Comparison of ENCODE assay signal across 10 mouse cellular contexts in genomic region chr4:139476663-139477625, GRCm38 (mm10). TPM values are rescaled to one million over a fixed set of nuclear protein-coding genes. Genes with fewer than 3 reads are reported as not detected.
A peak's percentile ranks its signal among the peaks of the same experiment; 100 is the strongest.
DNase-seq lines count a peak whose midpoint lies in the region; ATAC-seq lines count a peak whose summit lies in the region.
"Had no signal": no experiment of that assay in that cellular context is flagged by ENCODE, and none has a peak within 500 bp of the region (broad histone marks: within the 10 kb centered on the region; RNA-seq: fewer than 3 reads in every experiment).

No protein-coding gene starts in this region.

- no peak overlapping the region for H3K4me3 ChIP-seq in neural tube, embryonic 13.5 days
- H3K4me3 ChIP-seq in heart, embryonic 12.5 days, result no peak overlapping the region
- no peak overlapping the region for H3K4me3 ChIP-seq in heart, embryonic 11.5 days (ENCODE audit: low read depth, low read length)
- H3K4me3 ChIP-seq: stomach, embryonic 15.5 days had no signal

- no peak overlapping the region for H3K9ac ChIP-seq in neural tube, embryonic 13.5 days
- H3K9ac ChIP-seq in heart, embryonic 12.5 days, result no peak overlapping the region
- H3K9ac ChIP-seq in heart, embryonic 11.5 days (ENCODE audit: low read depth, low read length), result no peak overlapping the region
- H3K9ac ChIP-seq: stomach, embryonic 15.5 days had no signal

- 0 out of 2 replicates have a peak, but pooled peaks cover 9% of the 10 kb centered on the region for H3K4me1 ChIP-seq in neural tube, embryonic 13.5 days (replicated peaks)
- H3K4me1 ChIP-seq in heart, embryonic 12.5 days (replicated peaks), result peaks cover 17% of the 10 kb centered on the region
- peaks cover 6% of the 10 kb centered on the region for H3K4me1 ChIP-seq in heart, embryonic 11.5 days (ENCODE audit: control insufficient read depth, insufficient read depth, low read length)
- H3K4me1 ChIP-seq: stomach, embryonic 15.5 days had no signal

- H3K27ac ChIP-seq in neural tube, embryonic 13.5 days (replicated peaks), result no peak overlapping the region
- no peak overlapping the region for H3K27ac ChIP-seq in heart, embryonic 12.5 days (ENCODE audit: poor library complexity, severe bottlenecking)
- no peak overlapping the region for H3K27ac ChIP-seq in heart, embryonic 11.5 days (ENCODE audit: low read depth, low read length)
- H3K27ac ChIP-seq: stomach, embryonic 15.5 days had no signal

- no peaks in the 10 kb centered on the region for H3K9me3 ChIP-seq in neural tube, embryonic 13.5 days
- no peaks in the 10 kb centered on the region for H3K9me3 ChIP-seq in heart, embryonic 12.5 days (replicated peaks)
- no peaks in the 10 kb centered on the region for H3K9me3 ChIP-seq in heart, embryonic 11.5 days (replicated peaks; ENCODE audit: control insufficient read depth, low read length)
- H3K9me3 ChIP-seq: stomach, embryonic 15.5 days had no signal

- DNase-seq in frontal cortex, postnatal 14 days (ENCODE audit: low spot score in 2 of 2), result peak; percentile 31 to 58
- no peak for DNase-seq in frontal cortex, postnatal 25 days (ENCODE audit: low spot score in 2 of 2)
- DNase-seq in neural tube, embryonic 10.5 days (ENCODE audit: extremely low spot score, low spot score), result no peak
- DNase-seq in cerebellum, adult 9-11 months, result peak; percentile 68
- peak; percentile 66 for DNase-seq in right cerebral cortex, postnatal 4 days
- DNase-seq: B cell, adult 2 months had no signal

- H3K27me3 ChIP-seq in neural tube, embryonic 13.5 days, result no peaks in the 10 kb centered on the region
- H3K27me3 ChIP-seq in heart, embryonic 12.5 days (replicated peaks), result no peaks in the 10 kb centered on the region
- no peaks in the 10 kb centered on the region for H3K27me3 ChIP-seq in heart, embryonic 11.5 days (ENCODE audit: control insufficient read depth, insufficient read depth, low read length)
- H3K27me3 ChIP-seq: stomach, embryonic 15.5 days had no signal

- ATAC-seq in neural tube, embryonic 13.5 days (ENCODE audit: low read depth), result peak; percentile 65; the same call in 1 of the 2 replicates
- ATAC-seq in heart, embryonic 12.5 days (ENCODE audit: insufficient number of reproducible peaks, low FRiP score), result no peak
- no peak for ATAC-seq in heart, embryonic 11.5 days (replicated peaks; ENCODE audit: insufficient number of reproducible peaks, low FRiP score, low TSS enrichment)

- H3K36me3 ChIP-seq in neural tube, embryonic 13.5 days, result peaks cover 99% of the 10 kb centered on the region
- H3K36me3 ChIP-seq in heart, embryonic 12.5 days, result peaks cover 100% of the 10 kb centered on the region
- peaks cover 64% of the 10 kb centered on the region for H3K36me3 ChIP-seq in heart, embryonic 11.5 days (ENCODE audit: control insufficient read depth, insufficient read depth, low read length)

- H3K4me2 ChIP-seq in neural tube, embryonic 13.5 days, result no peak overlapping the region
- H3K4me2 ChIP-seq in heart, embryonic 12.5 days, result no peak overlapping the region
- no peak overlapping the region for H3K4me2 ChIP-seq in heart, embryonic 11.5 days
- H3K4me2 ChIP-seq: stomach, embryonic 15.5 days had no signal

- WGBS in neural tube, embryonic 13.5 days, result 87% methylated on average over 16 of the region's 16 CpGs
- WGBS in heart, embryonic 12.5 days, result 90% methylated on average over 16 of the region's 16 CpGs
- 92% methylated on average over 16 of the region's 16 CpGs for WGBS in heart, embryonic 11.5 days (ENCODE audit: insufficient replicate concordance)

RNA-seq across cellular contexts. Expression of gene Iffo2, which starts 53.4 kb away (rescaled TPM):
- 4.6 and 5.3 TPM in 2 replicates for polyA plus RNA-seq in neural tube, embryonic 13.5 days (2015; fragmentation: Nextera tagmentation; extraction: Ambion mirVana)
- polyA plus RNA-seq in heart, embryonic 12.5 days (2016; fragmentation: Nextera tagmentation; extraction: Ambion mirVana), result 4.8 and 4.9 TPM in 2 replicates
- 2.2 and 2.7 TPM in 2 replicates for polyA plus RNA-seq in heart, embryonic 11.5 days (2014; fragmentation: Nextera tagmentation; extraction: Ambion mirVana)

Comparison
In these comparisons a context has a peak if more than half of its experiments do, and no peak if none do; other contexts are left out.
1. DNase-seq: peak in frontal cortex, postnatal 14 days (2 of 2), cerebellum, adult 9-11 months (single experiment) and right cerebral cortex, postnatal 4 days (single experiment); none in frontal cortex, postnatal 25 days (0 of 2) and neural tube, embryonic 10.5 days (single experiment).